Mouse (Mus musculus): ENCODE measurements around the gene Pomt2. TPM values are rescaled to one million over a fixed set of nuclear protein-coding genes. Genes with fewer than 3 reads are reported as not detected.

Gene Pomt2
- polyA plus RNA-seq, 1 experiment from 2014 or later: 14.5 TPM

- no peak for TF ChIP-seq CTCF (IDR thresholded peaks at IDR 0.05)
- ChIA-PET CTCF (no interaction called here), POLR2A (no interaction called here)
- no peak for ATAC-seq
- DNase-seq (ENCODE audit: low read depth, low spot score): no peak
- no peaks in the 10 kb centered on the region for H3K27me3 ChIP-seq
- in situ Hi-C loops (cut with MboI; ENCODE audit: low pct_unique_long_range_greater_than_20kb): no loop called here
These were observed 17.5 kb downstream of the Pomt2 start for GRCm38 (mm10) chr12:87130224-87130623.

- ATAC-seq (no peak), DNase-seq (ENCODE audit: low read depth, low spot score) (no peak)
- POLR2A ChIA-PET: no interaction called here
- no peak for TF ChIP-seq CTCF (IDR thresholded peaks at IDR 0.05)
- CTCF ChIA-PET: no interaction called here
- in situ Hi-C loops (cut with MboI; ENCODE audit: low pct_unique_long_range_greater_than_20kb): no loop called here
- no peaks in the 10 kb centered on the region for H3K27me3 ChIP-seq
These were observed 20.5 kb downstream of the Pomt2 start for GRCm38 (mm10) chr12:87127256-87127655.

GRCm38 (mm10) chr12:87121918-87122589 is 25.7 kb downstream of the Pomt2 start:
- ChIA-PET POLR2A (no interaction called here), CTCF (no interaction called here)
- TF ChIP-seq CTCF (IDR thresholded peaks at IDR 0.05): no peak
- H3K27me3 ChIP-seq: no peaks in the 10 kb centered on the region
- in situ Hi-C loops (cut with MboI; ENCODE audit: low pct_unique_long_range_greater_than_20kb): no loop called here
- DNase-seq (ENCODE audit: low read depth, low spot score): no peak
- ATAC-seq: no peak

GRCm38 (mm10) chr12:87107357-87107977 is 40.3 kb downstream of the Pomt2 start:
- TF ChIP-seq CTCF (IDR thresholded peaks at IDR 0.05): no peak
- ATAC-seq: no peak
- POLR2A ChIA-PET: no interaction called here

GRCm38 (mm10) chr12:87104796-87105195 is 43.0 kb downstream of the Pomt2 start:
- ATAC-seq: no peak
- ChIA-PET CTCF (no interaction called here), POLR2A (no interaction called here)
- H3K27me3 ChIP-seq: peaks cover 4% of the 10 kb centered on the region
- in situ Hi-C loops (cut with MboI; ENCODE audit: low pct_unique_long_range_greater_than_20kb): no loop called here
- no peak for TF ChIP-seq CTCF (IDR thresholded peaks at IDR 0.05)
- no peak for DNase-seq (ENCODE audit: low read depth, low spot score)

More at GRCm38 (mm10) chr12:87107357-87107977, 40.3 kb downstream of the Pomt2 start:
- CTCF ChIA-PET: no interaction called here
- no peak for DNase-seq (ENCODE audit: low read depth, low spot score)
- in situ Hi-C loops (cut with MboI; ENCODE audit: low pct_unique_long_range_greater_than_20kb): no loop called here
- no peaks in the 10 kb centered on the region for H3K27me3 ChIP-seq

- in situ Hi-C loops (cut with MboI; ENCODE audit: low pct_unique_long_range_greater_than_20kb): no loop called here
- no peak for ATAC-seq
- CTCF ChIA-PET: no interaction called here
- H3K27me3 ChIP-seq: peaks cover 4% of the 10 kb centered on the region
- POLR2A ChIA-PET: no interaction called here
- no peak for TF ChIP-seq CTCF (IDR thresholded peaks at IDR 0.05)
- no peak for DNase-seq (ENCODE audit: low read depth, low spot score)
These were observed 44.3 kb downstream of the Pomt2 start for GRCm38 (mm10) chr12:87103471-87103870.

GRCm38 (mm10) chr12:87102165-87102631 is 45.6 kb downstream of the Pomt2 start, which contains the start of gene Ngb:
TSS of gene Ngb (minus strand) at chr12:87102539.
- in situ Hi-C loops (cut with MboI; ENCODE audit: low pct_unique_long_range_greater_than_20kb): no loop called here
- TF ChIP-seq CTCF (IDR thresholded peaks at IDR 0.05): no peak
- DNase-seq (ENCODE audit: low read depth, low spot score) (no peak), ATAC-seq (no peak)
- CTCF ChIA-PET: interaction anchor here (1.5 kb wide), 1 partner anchor 9 kb away, joined by 4 read pairs; no protein-coding TSS in a partner anchor
- H3K27me3 ChIP-seq: peaks cover 4% of the 10 kb centered on the region
- POLR2A ChIA-PET: no interaction called here

- ATAC-seq (no peak), DNase-seq (ENCODE audit: low read depth, low spot score) (no peak)
- H3K27me3 ChIP-seq: peaks cover 4% of the 10 kb centered on the region
- CTCF ChIA-PET: no interaction called here
- TF ChIP-seq CTCF (IDR thresholded peaks at IDR 0.05): no peak
- in situ Hi-C loops (cut with MboI; ENCODE audit: low pct_unique_long_range_greater_than_20kb): no loop called here
- POLR2A ChIA-PET: no interaction called here
These were observed 47.4 kb downstream of the Pomt2 start for GRCm38 (mm10) chr12:87100331-87100730.

- no peak for TF ChIP-seq CTCF (IDR thresholded peaks at IDR 0.05)
- DNase-seq (ENCODE audit: low read depth, low spot score) (no peak), ATAC-seq (no peak)
- in situ Hi-C loops (cut with MboI; ENCODE audit: low pct_unique_long_range_greater_than_20kb): no loop called here
- ChIA-PET POLR2A (no interaction called here), CTCF (interaction anchor here (0.5 kb wide), 1 partner anchor 162 kb away, joined by 3 read pairs; no protein-coding TSS in a partner anchor)
- no peaks in the 10 kb centered on the region for H3K27me3 ChIP-seq
These were observed 54.1 kb downstream of the Pomt2 start for GRCm38 (mm10) chr12:87093671-87094070.

- DNase-seq (ENCODE audit: low read depth, low spot score) (no peak), ATAC-seq (peak; percentile 16)
- TF ChIP-seq CTCF (IDR thresholded peaks at IDR 0.05): no peak
- ChIA-PET POLR2A (no interaction called here), CTCF (interaction anchor here (0.5 kb wide), 1 partner anchor 161 kb away, joined by 3 read pairs; no protein-coding TSS in a partner anchor)
- no peaks in the 10 kb centered on the region for H3K27me3 ChIP-seq
- in situ Hi-C loops (cut with MboI; ENCODE audit: low pct_unique_long_range_greater_than_20kb): no loop called here
These were observed 54.5 kb downstream of the Pomt2 start for GRCm38 (mm10) chr12:87093249-87093648.

GRCm38 (mm10) chr12:87091916-87092315 is 55.9 kb downstream of the Pomt2 start:
- CTCF ChIA-PET: no interaction called here
- H3K27me3 ChIP-seq: no peaks in the 10 kb centered on the region
- in situ Hi-C loops (cut with MboI; ENCODE audit: low pct_unique_long_range_greater_than_20kb): no loop called here
- ATAC-seq: no peak
- TF ChIP-seq CTCF (IDR thresholded peaks at IDR 0.05): no peak
- POLR2A ChIA-PET: no interaction called here
- no peak for DNase-seq (ENCODE audit: low read depth, low spot score)

Data from Patski (cell line).